Mouse (Mus musculus) limb, embryonic 15.5 days (tissue): ENCODE data around the gene Ptprg. TPM values are rescaled to one million over a fixed set of nuclear protein-coding genes. Genes with fewer than 3 reads are reported as not detected.
"Not testable (repeated sequence)": the region's sequence is repeated elsewhere in the genome, so short reads cannot be mapped to it uniquely, and the experiment has no call there.

Experiments used
- ATAC-seq: fragments of 200-750 bp; cut with Nextera tagmentation; 2 replicates; pipeline ENCODE4 v1.8.0; 2017; ENCODE audit warnings: low read depth, moderate TSS enrichment; ENCODE audit not compliant: insufficient number of reproducible peaks, low FRiP score, low TSS enrichment
- H3K27ac ChIP-seq: fragments of 300-500 bp; sonication (generic); 2 replicates; pipeline ENCODE4 v1.5.1; 2015; ENCODE audit warnings: moderate library complexity, mild to moderate bottlenecking, inconsistent platforms
- H3K27me3 ChIP-seq: fragments of 300-500 bp; sonication (generic); 2 replicates; pipeline ENCODE4 v1.6.1; 2015; ENCODE audit warnings: inconsistent platforms
- H3K36me3 ChIP-seq: fragments of 300-500 bp; sonication (generic); 2 replicates; pipeline ENCODE4 v1.6.1; 2015; ENCODE audit warnings: inconsistent platforms
- H3K4me1 ChIP-seq: fragments of 300-500 bp; sonication (generic); 2 replicates; pipeline ENCODE4 v1.6.1; 2015; ENCODE audit warnings: inconsistent platforms
- H3K4me2 ChIP-seq: fragments of 300-500 bp; sonication (generic); 2 replicates; pipeline ENCODE4 v1.6.1; 2015; ENCODE audit warnings: mild to moderate bottlenecking, inconsistent platforms
- H3K4me3 ChIP-seq: fragments of 300-500 bp; sonication (generic); 2 replicates; pipeline ENCODE4 v1.5.1; 2015; ENCODE audit warnings: mild to moderate bottlenecking, inconsistent platforms
- H3K9ac ChIP-seq: fragments of 300-500 bp; sonication (generic); 2 replicates; pipeline ENCODE4 v1.6.1; 2015; ENCODE audit warnings: inconsistent platforms
- H3K9me3 ChIP-seq: fragments of 300-500 bp; sonication (generic); 2 replicates; pipeline ENCODE4 v1.6.1; 2016; ENCODE audit warnings: inconsistent platforms
- WGBS: fragments of 180-500 bp; shearing (Covaris S2); methylation state at CpG from one replicate; pipeline ENCODE4 v1.1.7; 2015; 5-methylcytosine and 5-hydroxymethylcytosine counted together
- polyA plus RNA-seq: library from polyadenylated mRNA; unstranded; fragments of >200 nt; fragmentation: Nextera tagmentation; extraction: Ambion mirVana; gene quantifications from 2 replicates; pipeline ENCODE4 v1.2.1, GENCODE M21; 2015

Gene Ptprg
- polyA plus RNA-seq, 1 experiment from 2014 or later: 27.3 TPM

DNA sequence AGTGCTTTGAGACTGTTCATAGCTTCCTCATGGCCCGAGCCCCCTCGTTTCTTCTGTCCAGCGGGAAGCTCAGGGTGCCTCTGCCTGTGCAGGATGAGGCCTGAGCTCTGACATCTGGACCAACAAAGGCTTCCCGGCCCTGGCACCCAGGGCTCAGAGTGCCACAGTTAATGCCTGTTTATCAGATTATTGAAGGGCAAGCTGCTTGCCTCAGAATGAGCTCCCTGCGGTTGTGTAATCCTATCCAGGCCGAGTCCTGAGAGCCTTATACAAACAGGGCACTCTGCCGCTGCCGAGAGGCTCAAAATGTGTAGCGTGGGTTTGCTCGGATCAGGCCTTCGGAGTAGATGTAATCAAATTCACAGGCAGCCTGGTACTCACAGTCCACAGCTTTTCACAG, 221.9 kb downstream of the Ptprg start:
- H3K9me3 ChIP-seq: no peaks in the 10 kb centered on the region
- 25% methylated on average over 11 of the region's 11 CpGs for WGBS
- H3K27ac ChIP-seq: peak overlapping the region; percentile 28; the same call in 1 of the 2 replicates
- no peak overlapping the region for H3K9ac ChIP-seq
- H3K4me2 ChIP-seq: no peak overlapping the region
- H3K27me3 ChIP-seq: no peaks in the 10 kb centered on the region
- no peak for ATAC-seq
- no peak overlapping the region for H3K4me3 ChIP-seq
- H3K4me1 ChIP-seq: peaks cover 24% of the 10 kb centered on the region
- H3K36me3 ChIP-seq: no peaks in the 10 kb centered on the region

DNA sequence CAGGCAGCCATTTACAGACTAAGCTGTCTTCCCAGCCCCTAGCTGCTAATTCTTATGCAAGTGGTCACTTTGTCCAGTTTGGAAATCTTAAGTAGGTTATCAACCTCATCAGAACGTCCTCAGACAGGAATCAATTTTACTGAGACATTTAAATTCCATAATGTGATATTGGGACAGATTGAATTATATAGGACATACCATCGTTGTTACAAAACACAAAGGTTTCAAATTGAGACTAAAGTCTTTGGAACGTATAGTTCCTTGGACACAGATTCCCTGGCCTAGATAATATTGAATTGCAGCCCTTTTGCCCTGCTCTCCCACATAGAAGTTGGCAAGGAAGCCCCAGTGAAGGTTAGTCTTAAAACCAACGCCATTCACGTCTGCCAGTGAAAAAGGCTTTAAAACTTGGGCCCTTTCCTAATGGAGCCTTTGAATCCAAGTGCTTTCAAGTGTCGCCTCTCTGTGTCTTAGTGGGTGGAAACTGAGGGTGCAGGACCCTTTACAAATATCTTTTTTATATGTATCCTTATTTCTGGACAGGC, 222.7 kb downstream of the Ptprg start:
- no peak overlapping the region for H3K4me2 ChIP-seq
- 66% methylated on average over 6 of the region's 6 CpGs for WGBS
- no peak overlapping the region for H3K4me3 ChIP-seq
- no peak for ATAC-seq
- H3K9ac ChIP-seq: no peak overlapping the region
- peaks cover 21% of the 10 kb centered on the region for H3K4me1 ChIP-seq
- H3K9me3 ChIP-seq: no peaks in the 10 kb centered on the region
- no peaks in the 10 kb centered on the region for H3K36me3 ChIP-seq
- no peak overlapping the region for H3K27ac ChIP-seq
- H3K27me3 ChIP-seq: no peaks in the 10 kb centered on the region

DNA sequence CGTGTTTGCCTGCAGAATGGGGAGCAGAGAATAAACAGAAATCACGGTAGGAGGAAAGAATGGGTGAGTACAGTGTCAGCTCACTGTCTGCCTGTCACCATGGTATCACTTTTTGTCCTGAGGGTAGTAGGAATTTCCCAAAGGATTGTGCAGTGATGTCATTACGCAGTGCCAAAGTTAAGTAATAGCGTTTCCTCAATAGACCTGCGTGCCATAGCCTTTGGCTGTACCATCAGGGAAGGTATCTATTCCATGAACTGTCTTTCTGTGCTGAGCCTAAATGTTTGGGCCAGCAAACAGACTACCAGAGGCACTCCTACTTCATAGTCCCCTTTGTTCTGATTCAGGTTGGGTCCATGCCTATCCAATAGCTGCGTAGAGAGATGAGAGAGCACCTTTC, 223.2 kb downstream of the Ptprg start:
- Histone ChIP-seq H3K4me2 (no peak overlapping the region), H3K9ac (no peak overlapping the region), H3K4me1 (peaks cover 19% of the 10 kb centered on the region), H3K9me3 (no peaks in the 10 kb centered on the region), H3K36me3 (no peaks in the 10 kb centered on the region), H3K27me3 (no peaks in the 10 kb centered on the region), H3K4me3 (no peak overlapping the region), H3K27ac (no peak overlapping the region)
- ATAC-seq: no peak
- 93% methylated on average over 6 of the region's 6 CpGs for WGBS

- no peaks in the 10 kb centered on the region for H3K36me3 ChIP-seq
- whole genome bisulfite sequencing: 71% methylated on average over 4 of the region's 4 CpGs
- H3K27me3 ChIP-seq: no peaks in the 10 kb centered on the region
- no peak overlapping the region for H3K9ac ChIP-seq
- no peak overlapping the region for H3K4me3 ChIP-seq
- no peaks in the 10 kb centered on the region for H3K9me3 ChIP-seq
- no peak overlapping the region for H3K27ac ChIP-seq
- no peaks in the 10 kb centered on the region for H3K4me1 ChIP-seq
- H3K4me2 ChIP-seq: no peak overlapping the region
- no peak for ATAC-seq
Measured at GRCm38 (mm10) chr14:11791190-11791589, 237.9 kb downstream of the Ptprg start.

- H3K27ac ChIP-seq: no peak overlapping the region
- no peaks in the 10 kb centered on the region for H3K36me3 ChIP-seq
- no peaks in the 10 kb centered on the region for H3K4me1 ChIP-seq
- 90% methylated on average over 3 of the region's 3 CpGs for WGBS
- ATAC-seq: no peak
- no peaks in the 10 kb centered on the region for H3K9me3 ChIP-seq
- no peak overlapping the region for H3K9ac ChIP-seq
- no peak overlapping the region for H3K4me2 ChIP-seq
- H3K27me3 ChIP-seq: no peaks in the 10 kb centered on the region
- no peak overlapping the region for H3K4me3 ChIP-seq
Measured at GRCm38 (mm10) chr14:11793847-11794246, 240.5 kb downstream of the Ptprg start.

GRCm38 (mm10) chr14:11802355-11803035, 249.2 kb downstream of the Ptprg start:
- no peak overlapping the region for H3K27ac ChIP-seq
- no peak for ATAC-seq
- WGBS: 59% methylated on average over 4 of the region's 4 CpGs

DNA sequence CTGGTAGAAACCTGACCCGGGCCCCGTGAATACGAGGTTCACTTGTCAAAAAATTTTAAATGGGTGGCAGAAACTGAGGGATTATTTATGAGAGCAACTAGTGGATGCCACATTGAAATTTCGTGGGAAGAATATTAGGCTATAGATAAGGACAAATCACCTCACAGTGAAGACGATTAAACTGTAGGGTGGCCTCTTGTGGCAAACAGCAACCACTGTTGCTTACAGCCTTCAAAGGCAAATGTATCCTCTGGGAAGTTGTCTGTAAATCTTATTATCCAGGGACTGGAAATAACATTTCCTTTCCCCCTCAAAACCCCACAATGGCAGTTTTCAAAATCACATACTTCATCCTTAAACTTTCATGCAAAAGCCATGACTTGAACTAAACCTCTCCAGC, 253.3 kb downstream of the Ptprg start:
- Histone ChIP-seq H3K9ac (no peak overlapping the region), H3K36me3 (no peaks in the 10 kb centered on the region), H3K27ac (no peak overlapping the region), H3K4me2 (no peak overlapping the region), H3K27me3 (no peaks in the 10 kb centered on the region), H3K9me3 (no peaks in the 10 kb centered on the region), H3K4me1 (peaks cover 15% of the 10 kb centered on the region), H3K4me3 (no peak overlapping the region)
- WGBS: 23% methylated on average over 5 of the region's 5 CpGs
- ATAC-seq: no peak

More at GRCm38 (mm10) chr14:11802355-11803035, 249.2 kb downstream of the Ptprg start:
- Histone ChIP-seq H3K4me2 (no peak overlapping the region), H3K4me3 (no peak overlapping the region), H3K27me3 (no peaks in the 10 kb centered on the region), H3K9me3 (no peaks in the 10 kb centered on the region), H3K9ac (no peak overlapping the region), H3K4me1 (peaks cover 3% of the 10 kb centered on the region; the same call in 1 of the 2 replicates), H3K36me3 (no peaks in the 10 kb centered on the region)

GRCm38 (mm10) chr14:11807465-11807864, 254.1 kb downstream of the Ptprg start:
- Histone ChIP-seq H3K4me3 (no peak overlapping the region), H3K9me3 (no peaks in the 10 kb centered on the region), H3K4me1 (peaks cover 20% of the 10 kb centered on the region), H3K27ac (no peak overlapping the region), H3K9ac (no peak overlapping the region), H3K4me2 (no peak overlapping the region), H3K27me3 (no peaks in the 10 kb centered on the region), H3K36me3 (no peaks in the 10 kb centered on the region)
- whole genome bisulfite sequencing: 81% methylated on average over 4 of the region's 4 CpGs
- no peak for ATAC-seq

DNA sequence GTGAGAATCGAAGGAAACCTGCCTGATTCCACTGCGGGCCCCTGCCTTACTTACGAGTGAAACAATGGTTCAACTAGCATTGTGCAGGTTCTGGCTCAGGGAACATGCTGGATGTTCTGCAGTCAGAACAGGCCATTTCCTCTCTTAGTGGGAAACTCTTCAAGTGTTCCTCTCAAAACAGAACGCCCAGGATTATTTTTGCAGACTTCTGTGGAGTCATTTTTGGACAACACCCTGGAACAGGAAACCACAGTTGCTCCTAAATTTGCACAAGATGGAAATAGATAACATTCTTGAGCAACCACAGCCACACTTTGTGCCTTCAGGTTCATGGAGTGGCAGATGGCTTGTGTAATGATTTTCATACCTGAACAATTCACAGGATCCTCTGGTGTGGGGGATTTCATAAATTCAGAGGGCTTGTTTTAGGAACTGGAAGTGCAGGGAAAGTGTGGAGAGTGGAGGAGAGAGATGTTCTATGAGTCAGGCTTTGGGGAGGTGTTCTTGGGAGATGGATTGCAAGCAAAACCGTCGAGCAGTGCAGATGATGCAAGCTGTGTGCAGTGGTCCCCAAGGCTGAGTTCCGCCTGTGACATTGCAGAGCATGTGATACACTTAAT, 257.9 kb downstream of the Ptprg start:
- Histone ChIP-seq H3K4me3 (no peak overlapping the region), H3K27ac (peak overlapping the region; percentile 65), H3K9ac (no peak overlapping the region), H3K27me3 (no peaks in the 10 kb centered on the region), H3K4me2 (no peak overlapping the region), H3K4me1 (peaks cover 18% of the 10 kb centered on the region), H3K36me3 (no peaks in the 10 kb centered on the region), H3K9me3 (no peaks in the 10 kb centered on the region)
- ATAC-seq: no peak
- WGBS: 50% methylated on average over 7 of the region's 7 CpGs

DNA sequence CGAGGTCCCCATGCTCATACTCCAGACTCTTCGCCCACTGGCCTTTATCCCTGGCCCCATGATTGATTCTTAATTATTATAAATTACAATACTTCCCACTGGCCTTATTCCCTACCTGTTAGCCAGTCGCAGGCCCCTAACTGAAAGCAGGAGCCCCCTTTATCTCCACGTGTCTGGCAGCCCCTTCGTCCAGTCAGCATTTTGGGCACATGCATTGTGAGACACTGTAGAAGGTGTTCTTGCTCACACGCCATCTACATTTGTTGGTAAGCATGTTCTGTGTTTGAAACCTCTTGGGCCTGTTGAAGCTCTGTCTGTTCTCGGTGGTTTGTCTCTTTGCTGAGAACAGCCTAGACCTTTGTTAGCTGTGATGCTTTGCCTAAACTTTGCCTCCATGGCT, 259.0 kb downstream of the Ptprg start:
- Histone ChIP-seq H3K4me3 (no peak overlapping the region), H3K9me3 (no peaks in the 10 kb centered on the region), H3K4me2 (no peak overlapping the region), H3K27me3 (no peaks in the 10 kb centered on the region), H3K36me3 (no peaks in the 10 kb centered on the region), H3K27ac (no peak overlapping the region), H3K4me1 (peaks cover 18% of the 10 kb centered on the region), H3K9ac (no peak overlapping the region)
- no peak for ATAC-seq
- 85% methylated on average over 7 of the region's 7 CpGs for WGBS

GRCm38 (mm10) chr14:11814811-11815210, 261.5 kb downstream of the Ptprg start:
- not testable (repeated sequence) for H3K27ac ChIP-seq, H3K4me3 ChIP-seq, H3K9ac ChIP-seq, H3K27me3 ChIP-seq, H3K36me3 ChIP-seq, H3K9me3 ChIP-seq, H3K4me2 ChIP-seq, ATAC-seq
- 46% methylated on average over 4 of the region's 4 CpGs for WGBS
- peaks cover 18% of the 10 kb centered on the region for H3K4me1 ChIP-seq

- WGBS: 85% methylated on average over 5 of the region's 6 CpGs
- H3K27ac ChIP-seq: no peak overlapping the region
- H3K27me3 ChIP-seq: no peaks in the 10 kb centered on the region
- H3K9ac ChIP-seq: no peak overlapping the region
- ATAC-seq: no peak
- no peak overlapping the region for H3K4me2 ChIP-seq
- peaks cover 3% of the 10 kb centered on the region; the same call in 1 of the 2 replicates for H3K4me1 ChIP-seq
- H3K36me3 ChIP-seq: no peaks in the 10 kb centered on the region
- H3K4me3 ChIP-seq: no peak overlapping the region
- H3K9me3 ChIP-seq: no peaks in the 10 kb centered on the region
Measured at GRCm38 (mm10) chr14:11817236-11817635, 263.9 kb downstream of the Ptprg start.
